Mouse (Mus musculus) T-helper 2 cell (primary cell): ENCODE data around the gene Il12b.
"Not testable (repeated sequence)": the region's sequence is repeated elsewhere in the genome, so short reads cannot be mapped to it uniquely, and the experiment has no call there.

Source experiments
- in situ Hi-C: fragments of 300-600 bp; cut with MboI, MseI; formaldehyde crosslinking; loops from one replicate; pipeline ENCODE4 v1.15.1; 2025; ENCODE audit warnings: high pct_unique_total_duplicates

The Il12b gene

DNA sequence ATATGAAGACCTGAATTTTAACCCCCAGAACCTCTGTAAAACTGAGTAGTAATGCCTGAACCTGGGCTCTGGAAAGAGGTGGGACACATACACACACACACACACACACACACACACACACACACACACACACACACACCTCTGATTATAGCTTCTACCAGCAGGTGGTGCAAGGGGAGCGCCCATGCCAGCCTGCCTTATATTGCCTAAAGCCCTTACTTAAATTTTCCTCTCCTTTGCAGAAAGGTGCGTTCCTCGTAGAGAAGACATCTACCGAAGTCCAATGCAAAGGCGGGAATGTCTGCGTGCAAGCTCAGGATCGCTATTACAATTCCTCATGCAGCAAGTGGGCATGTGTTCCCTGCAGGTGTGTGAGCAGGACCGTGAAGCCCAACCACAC, 12.4 kb downstream of the Il12b start:
- in situ Hi-C loops = no loop called here

DNA sequence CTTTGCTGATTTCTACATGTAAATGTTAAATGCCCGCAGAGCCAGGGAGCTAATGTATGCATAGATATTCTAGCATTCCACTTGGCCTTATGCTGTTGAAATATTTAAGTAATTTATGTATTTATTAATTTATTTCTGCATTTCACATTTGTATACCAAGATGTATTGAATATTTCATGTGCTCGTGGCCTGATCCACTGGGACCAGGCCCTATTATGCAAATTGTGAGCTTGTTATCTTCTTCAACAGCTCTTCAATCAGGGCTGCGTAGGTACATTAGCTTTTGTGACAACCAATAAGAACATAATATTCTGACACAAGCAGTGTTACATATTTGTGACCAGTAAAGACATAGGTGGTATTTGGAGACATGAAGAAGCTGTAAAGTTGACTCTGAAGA, 13.5 kb downstream of the Il12b start:
- in situ Hi-C loops = no loop called here

DNA sequence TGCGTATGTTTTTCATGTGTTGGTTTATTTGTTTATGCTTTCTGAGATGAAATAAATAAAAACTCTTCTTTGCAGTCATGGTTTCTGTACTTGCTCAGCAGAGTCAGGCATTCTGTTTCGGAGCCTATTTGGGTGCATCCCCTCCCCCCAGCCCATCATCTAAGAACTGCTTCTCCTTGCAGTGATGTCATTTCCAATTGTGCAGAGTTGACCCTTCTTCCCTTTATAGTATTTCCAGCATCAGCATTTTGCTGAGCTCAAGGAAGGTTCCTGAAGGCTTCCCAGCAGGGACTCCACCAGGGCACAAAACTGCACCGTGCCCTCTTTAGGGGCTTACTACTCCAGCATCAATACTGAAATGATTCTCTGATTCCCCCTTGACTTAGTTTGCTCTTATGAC, 14.7 kb downstream of the Il12b start:
- in situ Hi-C loops = no loop called here

DNA sequence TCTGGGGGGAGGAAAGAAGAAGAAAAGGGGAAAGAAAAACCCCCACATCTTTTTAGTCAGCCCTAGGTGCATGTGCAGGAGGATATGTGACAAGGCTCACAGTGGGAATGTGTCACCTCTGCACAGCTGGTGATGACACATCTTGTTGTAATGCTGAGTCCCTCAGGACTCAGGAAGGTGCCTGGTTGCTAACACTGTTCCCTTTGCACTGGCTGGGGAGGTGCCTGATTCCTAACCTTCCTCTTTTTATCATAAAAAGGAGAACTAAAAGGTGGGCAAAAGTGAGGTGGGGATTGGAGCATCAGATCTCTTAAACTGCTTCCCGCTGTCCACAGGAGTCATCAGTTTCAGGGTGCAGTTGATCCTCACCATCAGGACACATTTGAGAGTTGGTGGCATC, 17.5 kb downstream of the Il12b start:
- in situ Hi-C loops = no loop called here

DNA sequence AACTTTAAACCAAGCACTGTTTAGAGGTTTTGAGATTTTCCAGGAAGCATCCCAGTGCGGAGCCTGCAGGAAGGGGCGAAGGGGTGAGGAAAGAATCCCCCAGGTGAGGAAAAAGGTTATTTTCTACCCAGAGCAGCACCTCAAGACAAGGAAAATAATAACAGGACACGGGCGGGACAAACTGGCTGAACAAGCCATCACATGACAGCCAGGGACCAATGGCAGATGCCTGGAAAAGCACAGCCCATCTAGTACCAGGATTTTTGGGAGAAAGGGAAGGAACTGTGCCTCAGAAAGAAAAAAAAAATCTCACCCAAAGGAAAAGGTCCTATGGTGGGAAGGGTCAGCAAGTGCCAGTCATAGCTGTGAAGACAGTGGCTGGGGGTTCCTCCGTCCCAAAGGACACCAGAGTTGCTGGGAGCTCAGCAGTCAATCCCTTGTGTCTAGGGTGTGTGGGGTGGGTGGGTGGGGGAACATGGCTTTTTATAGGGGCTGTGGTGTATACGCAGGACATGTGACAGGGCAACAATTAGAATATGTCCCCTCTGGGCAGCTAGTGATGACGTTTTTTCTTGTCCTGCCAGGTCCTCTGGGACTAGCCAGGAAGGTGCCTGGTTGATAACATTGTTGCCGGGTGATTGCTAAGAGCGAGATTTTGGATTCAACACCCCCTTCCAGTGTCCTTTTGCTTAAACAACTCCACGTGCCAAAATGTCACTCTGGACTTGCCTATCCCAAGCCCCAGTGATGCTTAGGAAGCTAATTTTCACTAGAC, 22.7 kb downstream of the Il12b start:
- in situ Hi-C loops = no loop called here

DNA sequence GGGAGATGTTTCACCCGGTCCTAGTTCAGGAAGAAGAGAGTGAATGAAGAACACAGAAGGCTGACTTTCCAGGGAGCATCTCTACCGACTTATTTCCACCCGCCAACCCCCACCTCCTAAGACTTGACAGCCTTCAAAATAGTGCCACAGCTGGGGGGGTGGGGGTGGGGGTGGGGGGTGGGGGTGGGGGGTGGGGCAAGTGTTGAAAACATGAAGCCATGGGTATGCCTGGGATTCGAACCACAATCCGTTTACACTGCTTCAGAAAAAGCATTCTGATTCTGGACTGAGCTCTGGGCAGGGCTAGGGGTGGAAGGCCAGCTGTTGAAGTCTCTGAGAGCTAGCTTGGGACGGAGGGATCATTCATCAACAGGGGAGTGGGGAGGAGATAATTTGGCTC, 23.4 kb downstream of the Il12b start:
- in situ Hi-C loops = no loop called here

DNA sequence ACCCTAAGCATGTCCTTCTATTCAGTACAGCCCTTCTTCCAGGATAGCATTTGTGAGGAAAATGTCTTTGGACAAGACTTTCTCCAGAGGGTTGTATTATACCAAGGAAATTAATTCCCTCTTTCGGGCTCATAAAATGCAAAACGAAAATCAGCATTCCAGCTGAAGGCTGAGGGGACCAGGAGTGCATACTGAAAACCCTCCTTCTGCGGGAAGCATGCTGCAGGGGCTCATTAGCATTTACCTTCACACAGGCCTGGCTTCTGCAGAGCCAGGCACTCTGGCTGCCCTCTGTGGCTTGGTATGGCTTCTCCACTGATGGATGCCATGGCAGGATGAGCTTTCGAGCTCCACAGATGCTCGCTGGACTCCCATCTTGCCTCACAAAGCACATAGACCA, 24.1 kb downstream of the Il12b start:
- in situ Hi-C loops = no loop called here

DNA sequence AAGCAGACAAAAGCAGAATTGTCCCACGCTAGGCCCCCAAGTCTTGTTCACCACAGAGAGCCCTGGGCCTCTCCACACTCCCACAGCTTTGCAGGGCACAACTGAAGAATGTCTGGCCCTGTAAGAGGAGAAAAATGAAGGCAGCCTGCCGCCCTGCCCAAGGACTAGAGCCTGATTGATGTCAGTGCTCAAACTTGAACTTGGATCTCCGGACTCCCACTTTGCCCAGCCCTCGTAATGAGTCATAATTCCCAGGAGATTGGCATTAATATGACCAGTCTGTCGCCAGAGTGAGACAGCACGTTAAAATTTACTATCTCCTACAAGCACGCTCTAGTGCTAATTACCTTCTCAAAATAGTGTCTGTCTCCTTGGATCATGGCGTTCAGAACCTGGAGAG, 25.1 kb downstream of the Il12b start:
- in situ Hi-C loops = no loop called here

DNA sequence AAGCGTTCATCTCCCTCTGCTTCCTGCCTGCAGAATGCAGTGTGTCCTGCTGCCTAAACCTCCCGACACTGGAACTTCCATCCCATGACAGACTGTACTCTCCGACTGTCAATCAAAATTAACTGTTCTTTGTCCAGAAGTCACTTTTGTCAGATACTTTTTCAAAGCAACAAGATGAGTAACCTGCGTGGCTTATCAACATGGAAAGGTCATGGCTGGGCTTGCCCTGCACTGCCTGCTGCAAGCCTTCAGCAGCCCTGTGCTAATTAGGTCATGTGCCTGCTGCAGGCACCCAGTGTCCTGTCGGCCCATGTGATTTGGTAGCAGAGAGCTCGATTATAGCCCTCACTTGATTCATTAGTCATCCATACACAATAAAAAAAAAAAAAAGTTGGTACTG, 25.8 kb downstream of the Il12b start:
- in situ Hi-C loops = no loop called here

DNA sequence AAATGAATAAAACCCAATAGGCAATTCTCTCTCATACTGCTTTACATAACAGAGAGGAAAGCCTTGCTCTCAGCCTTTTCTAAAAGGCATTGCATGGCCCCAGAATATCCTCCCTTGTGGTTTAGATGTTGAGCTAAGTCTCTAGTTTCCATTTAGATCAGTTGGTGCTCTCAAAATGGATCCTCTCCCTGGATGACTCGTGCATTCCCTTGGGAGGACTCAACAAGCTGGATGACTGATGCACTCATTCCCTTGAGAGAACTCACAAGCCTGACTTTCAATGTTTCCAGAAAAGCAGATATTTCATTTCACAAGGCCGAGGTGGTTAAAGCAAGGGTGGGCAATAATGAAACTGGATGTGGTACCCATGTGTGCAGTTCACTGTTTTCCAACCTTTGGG, 28.1 kb downstream of the Il12b start:
- in situ Hi-C loops = no loop called here

DNA sequence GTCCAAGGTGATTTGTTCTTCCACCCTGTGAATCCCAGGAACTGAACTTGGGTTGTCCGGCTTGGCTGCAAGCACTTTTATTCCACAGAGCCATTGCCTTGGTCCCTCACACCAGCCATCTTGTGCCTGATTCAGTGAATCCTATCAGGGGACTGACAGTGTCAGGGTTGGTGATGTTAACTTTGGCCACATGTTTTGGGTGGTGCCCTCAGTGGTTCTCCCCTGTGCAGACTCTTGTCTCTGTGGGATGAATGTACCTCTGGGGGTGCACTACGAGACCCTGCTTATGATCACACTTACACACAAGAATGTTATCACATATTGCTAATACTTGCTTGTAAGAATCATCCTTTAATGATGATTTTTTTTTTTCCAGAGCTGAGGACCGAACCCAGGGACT, 30.2 kb downstream of the Il12b start:
- in situ Hi-C loops = no loop called here

DNA sequence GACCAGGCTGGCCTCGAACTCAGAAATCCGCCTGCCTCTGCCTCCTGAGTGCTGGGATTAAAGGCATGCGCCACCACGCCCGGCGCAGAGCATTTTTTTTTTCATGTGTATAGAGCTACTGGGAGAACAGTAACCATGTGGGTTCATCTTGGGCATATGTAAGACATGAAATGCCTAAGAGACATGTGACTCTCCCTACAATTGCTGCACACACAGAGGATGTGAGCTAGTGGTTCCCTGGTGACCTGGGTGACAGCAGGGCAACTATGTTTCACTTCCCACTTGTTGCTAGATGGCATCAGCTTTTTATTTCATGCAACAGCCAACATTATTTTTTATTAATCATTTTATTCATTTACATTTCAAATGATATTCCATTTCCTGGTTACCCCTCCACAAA, 37.9 kb downstream of the Il12b start:
- in situ Hi-C loops = no loop called here

DNA sequence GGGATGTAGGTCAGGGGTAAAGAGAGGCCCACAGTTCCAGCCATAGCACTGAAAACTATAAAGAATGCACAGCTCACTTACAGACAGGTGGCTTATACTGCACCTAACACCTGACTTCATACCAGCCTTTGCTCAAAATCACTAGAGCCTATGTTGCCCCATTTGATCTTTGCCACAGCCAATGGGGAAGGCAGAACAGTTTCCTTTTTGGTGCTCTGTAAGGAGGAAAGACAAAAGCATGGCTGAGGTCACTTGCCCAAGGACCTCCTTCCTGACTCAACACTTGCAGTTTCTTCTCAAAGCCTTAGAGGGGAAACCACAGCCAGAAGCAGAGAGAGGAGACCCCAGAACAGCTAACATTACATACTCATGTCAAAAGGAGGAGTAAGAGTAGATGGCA, 51.2 kb downstream of the Il12b start:
- in situ Hi-C loops = no loop called here

DNA sequence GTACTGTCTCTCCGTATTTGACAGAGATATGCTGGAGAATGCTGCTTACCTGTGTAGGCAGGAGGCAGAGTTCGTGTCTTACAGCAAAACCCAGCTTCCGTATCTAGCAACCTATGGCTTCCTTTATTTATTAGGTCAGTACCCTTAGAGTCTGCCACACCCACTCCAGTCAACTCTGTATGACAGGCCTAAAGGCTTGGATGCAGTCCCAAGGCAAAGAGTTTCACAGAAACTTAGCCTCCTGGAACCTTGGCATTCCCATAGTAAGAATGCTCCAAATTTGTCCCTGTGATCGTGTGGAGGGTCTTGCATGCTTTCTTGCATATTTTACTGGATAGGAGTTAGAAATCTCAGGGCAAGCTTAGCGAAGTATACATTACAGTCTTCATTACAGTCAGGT, 52.2 kb downstream of the Il12b start:
- in situ Hi-C loops = not testable (repeated sequence)

DNA sequence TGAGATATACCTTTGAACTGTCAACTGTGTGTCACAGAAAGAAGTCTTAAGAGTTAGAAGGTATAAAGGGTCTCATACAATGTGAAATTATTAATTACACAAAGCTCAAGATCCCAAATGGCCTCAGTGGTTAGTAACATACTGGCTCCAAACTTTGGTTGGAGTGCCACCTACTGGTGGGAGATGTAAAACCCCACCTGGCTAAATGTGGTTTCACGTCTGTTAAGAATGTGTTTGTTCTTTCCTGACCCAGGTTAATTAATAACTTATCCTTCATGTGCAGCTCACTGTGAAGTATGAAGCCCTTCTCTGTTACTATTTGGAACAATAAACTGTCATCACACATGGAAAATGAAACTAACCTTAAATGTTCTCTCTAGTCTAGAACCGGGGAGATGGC, 53.6 kb downstream of the Il12b start:
- in situ Hi-C loops = no loop called here

DNA sequence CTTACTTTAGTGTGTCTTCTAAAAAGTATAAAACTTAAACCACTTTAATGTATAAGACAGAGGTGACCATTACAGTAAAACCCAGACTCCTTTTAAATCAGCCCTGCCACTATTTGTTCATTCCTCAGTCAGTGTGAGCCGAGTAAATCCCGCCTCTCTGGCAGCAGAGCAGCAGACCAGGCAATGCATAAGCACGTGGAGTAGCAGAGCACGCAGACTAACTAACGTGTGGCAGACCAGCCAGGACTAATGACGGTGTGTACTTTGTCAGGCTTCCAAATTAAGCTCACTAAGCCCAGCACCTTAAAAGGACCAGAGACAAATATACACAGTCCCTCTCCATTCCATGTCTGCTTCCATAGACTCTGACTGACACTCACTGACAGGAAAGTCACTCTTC, 61.6 kb downstream of the Il12b start:
- in situ Hi-C loops = no loop called here
